Mouse (Mus musculus) kidney, postnatal 14 days (tissue): ENCODE measurements at regions not wholly inside any gene's neighbourhood (a gene's known extent, or its start where the extent isn't known, plus 50 kb on each side); places are given as distances from the start of the nearest gene placed in this dataset.
A peak's percentile ranks its signal among the peaks of the same experiment; 100 is the strongest.

Source experiments
- DNase-seq: peaks from one replicate; pipeline ENCODE4 v3.0.0; 2022; ENCODE audit warnings: mixed read lengths

DNA sequence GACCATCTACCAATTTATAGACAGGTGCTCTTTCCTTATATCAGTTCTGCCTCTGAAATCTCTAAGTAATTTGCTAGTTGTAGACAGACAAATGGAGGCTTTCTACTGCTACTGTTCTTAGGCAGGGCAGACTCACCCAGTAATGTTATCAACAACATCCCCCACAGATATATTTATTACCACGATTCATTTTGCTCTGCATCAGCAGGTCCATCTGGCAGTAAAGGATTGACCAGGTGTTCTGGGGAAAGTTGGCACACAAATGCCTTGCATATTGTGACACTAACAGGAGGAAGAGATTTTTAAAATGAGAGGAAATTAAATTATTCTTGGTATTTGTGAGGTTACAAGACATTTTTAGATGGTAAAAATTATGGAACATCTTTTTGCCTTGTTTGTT is 627.3 kb upstream of the Tmprss15 start:
- DNase-seq: no peak

DNA sequence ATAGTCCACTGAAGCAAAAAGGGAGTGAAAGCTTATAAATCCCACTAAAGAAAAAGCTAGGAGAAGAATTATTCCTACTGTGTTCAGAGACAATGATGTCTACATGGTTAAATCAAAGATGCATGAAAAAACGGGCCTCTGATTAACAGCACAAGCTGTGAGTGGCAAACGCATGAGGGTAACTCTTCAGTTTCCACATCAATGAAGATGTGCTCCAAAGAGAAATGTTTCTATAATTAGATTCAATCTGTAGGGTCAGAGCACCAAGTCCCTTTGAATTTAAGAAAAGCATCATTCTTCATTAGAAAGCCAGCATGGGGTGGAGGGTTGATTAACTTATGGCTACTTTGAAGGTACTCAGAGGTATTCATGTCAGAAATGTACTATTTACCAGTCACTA is 601.5 kb upstream of the Tmprss15 start:
- DNase-seq: no peak

DNA sequence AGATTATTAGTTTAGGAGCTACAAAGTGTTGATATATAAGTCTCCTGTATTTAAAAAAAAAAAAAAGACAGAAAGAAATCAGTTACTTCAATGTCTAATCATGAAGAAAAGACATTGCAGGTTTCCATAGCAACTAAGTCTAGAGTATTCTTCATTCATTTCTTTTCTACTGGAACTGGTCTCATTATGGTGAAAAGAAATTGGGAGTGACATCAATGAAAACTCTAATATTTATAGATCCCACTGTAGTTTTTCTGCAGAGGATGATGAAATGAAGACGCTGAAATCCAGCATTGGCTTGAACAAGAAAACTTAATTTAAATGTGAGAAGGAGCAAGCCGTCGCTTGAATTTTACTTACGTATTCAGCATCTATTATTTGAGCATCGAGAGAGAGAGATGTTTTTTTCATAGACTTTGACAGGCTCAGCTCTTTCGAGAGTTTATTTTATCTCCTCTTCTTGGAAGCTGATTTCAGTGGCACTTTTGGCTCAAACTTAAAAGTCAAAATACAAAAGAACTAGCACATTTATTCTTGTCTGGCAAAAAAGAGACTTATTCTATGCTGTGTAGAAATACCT is 560.4 kb upstream of the Tmprss15 start:
- DNase-seq: no peak

DNA sequence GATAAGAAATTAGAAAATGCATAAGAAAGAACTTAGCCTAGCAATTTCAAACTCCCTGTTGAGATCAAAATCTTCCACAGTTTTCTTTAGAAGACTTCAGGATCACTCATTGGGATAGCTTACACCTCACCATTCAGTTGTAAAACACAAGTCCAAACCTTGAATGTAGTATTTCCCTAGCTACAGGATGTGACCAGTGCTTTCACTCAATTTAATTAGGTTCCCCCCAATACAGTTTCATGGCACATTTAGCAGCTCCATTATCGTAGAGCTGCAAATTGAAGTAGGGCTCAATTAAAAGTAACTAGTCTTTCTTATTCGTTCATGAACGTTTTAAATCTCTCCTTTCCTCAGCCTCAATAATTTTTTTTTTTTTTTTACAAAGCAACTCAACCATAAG is 550.0 kb upstream of the Tmprss15 start:
- DNase-seq: no peak

DNA sequence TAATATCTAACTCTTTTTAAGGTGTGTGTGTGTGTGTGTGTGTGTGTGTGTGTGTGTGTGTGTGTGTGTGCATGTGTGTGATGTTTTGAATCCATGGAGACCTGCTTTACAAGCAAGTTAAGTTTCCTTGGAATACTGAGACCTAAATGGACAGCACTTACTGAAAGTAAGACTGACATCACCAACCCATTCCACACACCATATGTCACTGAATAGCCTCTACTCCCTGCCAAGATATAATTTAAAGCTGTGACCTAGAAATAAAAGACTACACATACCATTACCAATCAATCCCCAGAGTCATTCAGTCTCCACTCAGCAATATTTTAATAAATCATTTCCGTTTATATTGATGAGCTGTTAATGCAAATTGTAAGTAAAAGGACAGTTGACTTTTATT is 536.2 kb upstream of the Tmprss15 start:
- no peak for DNase-seq

DNA sequence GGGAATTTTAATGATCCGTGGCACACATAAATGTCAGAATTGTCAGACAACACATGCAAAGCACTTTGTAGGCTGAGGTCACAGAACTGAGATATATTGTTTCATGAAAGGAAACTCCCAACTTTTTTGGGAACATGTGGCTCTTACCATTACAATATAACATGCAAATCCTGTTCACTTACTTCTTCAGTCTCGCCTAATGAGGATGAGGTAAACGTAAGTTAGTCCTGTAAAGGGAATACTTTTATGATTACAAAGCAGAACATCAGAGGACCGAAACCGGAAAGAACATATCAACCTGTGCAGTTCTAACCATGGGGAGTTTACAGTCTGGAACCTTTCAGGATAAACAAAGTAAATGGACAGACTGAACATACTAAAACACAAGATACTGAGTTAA is 520.1 kb upstream of the Tmprss15 start:
- no peak for DNase-seq

DNA sequence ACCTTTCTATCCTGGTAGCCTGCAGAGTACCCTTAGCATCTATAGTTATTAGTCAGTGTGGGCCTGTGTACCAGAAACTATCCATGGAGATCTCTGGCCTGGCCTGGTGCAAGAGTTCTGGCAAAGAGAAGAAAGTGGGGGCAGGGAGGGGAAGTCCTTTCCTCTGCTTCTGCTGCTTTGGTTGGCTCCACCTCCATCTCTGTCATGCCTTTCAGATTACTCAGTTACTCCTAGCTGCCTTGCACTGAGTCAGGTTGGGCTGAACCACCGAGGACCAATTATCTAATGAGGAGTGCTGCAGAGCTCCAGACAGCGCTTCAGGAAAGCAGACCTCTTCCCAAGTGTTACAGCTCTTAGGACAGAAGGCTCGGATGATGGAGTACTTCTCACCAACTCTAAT is 500.0 kb upstream of the Tmprss15 start:
- DNase-seq: no peak

DNA sequence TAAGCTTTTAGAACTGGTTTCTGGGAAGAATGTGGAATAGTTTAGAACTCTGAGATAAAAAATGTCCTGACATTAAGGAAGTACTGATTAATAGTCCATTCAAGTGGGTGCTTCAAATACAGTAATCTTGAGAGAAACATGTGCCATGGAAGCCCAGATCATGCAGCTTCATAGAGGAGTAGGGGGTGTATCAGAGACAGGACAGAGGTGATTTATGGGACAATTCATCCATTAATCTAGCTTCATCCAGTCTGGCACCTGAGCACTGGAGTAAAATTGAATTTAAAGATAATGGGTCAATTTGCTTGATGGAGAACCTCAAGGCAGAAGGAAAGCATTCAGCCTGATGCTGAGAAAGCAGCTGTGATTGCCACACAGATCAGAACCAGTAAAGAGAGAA is 494.8 kb upstream of the Tmprss15 start:
- no peak for DNase-seq

DNA sequence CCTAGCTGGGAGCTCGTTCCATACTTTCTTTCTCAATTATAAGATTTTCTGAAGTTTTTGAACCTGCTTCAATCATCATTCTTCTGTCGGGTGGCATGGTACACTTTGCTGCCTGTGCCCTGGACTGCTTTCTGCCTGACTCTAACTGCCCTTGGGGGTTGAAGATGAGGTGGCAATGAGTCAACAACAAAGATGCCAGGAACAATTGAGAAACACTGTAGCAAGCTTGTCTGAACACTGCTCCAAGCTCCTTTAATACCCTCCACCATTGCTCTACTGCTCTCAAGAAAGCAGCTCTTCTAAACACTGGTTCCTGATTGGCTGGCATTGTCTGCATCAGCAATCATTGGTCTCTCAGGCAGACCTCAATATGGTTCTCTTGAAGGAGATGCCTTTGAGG is 480.0 kb upstream of the Tmprss15 start:
- no peak for DNase-seq

DNA sequence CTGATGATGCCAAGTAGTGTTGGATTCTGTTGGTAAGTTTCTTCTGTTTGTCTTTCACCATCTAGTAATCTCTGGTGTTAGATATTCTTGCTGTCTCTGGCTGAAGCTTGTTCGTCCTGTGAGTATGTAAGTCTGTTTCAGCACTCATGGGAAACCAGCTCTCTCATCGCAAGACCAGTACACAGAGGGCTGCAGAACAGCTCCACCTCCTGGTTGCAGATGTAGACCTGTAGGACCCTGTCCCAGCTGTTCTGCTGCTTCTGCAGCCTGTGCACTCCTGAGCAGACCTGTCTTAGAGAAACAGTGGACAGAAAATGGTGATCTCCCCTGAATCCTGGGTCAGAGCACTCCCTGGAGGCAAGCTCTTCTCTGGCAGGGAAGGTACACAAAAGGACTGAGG is 443.5 kb upstream of the Tmprss15 start:
- peak; percentile 0 for DNase-seq

DNA sequence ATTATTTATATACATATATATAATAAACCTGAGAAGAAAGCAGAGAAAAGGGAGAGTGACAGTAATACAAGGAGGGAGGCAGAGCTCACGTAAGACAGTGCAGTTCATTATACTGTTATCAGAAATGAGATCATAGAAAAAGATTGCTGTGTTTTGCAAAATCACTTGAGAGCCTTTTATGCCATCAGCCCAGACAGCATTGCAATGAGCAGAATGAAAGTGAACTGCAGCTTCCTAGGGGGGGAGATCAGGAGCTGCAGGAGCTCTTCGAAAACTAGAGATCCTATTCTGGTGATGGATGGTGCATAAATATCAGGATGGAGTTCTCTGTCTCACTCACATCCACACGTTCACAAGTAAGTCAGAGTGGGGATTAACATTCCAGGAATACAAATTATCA is 401.6 kb upstream of the Tmprss15 start:
- no peak for DNase-seq

DNA sequence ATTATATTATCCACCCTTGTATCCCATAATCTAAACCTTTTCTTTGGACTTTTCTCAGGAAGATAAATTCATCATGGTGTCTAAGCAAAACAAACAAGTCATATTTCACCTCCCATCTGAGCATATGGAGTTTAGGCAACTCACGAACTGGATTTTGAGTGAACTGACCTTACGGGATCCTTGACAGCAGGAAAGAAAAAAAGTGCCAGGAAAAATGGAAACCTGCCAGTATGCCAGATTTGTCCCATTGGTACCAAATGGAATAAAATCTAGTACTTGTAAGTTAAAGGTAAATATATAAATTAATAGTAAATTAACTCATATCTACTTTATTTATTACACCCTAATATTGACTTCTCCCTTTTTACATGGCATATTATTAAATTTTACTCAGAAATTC is 360.0 kb upstream of the Tmprss15 start:
- no peak for DNase-seq

DNA sequence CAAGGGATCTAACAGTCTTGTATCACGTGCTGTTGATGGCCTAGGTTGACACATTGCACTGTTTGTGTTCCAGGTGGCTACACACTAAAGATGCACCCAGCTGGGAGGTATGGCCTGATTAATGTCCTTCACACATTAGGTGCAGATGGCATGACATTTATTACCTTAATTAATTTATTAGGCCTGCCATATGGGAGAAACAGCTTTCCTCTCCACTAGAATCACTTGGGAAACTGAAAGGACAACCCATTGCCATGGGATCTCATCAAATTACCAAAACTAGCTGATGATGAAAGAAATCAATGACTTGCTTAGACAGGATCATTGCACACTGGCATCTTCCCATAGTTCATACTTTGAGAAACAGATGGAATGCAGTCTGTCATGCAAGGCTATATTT is 358.8 kb upstream of the Tmprss15 start:
- no peak for DNase-seq

DNA sequence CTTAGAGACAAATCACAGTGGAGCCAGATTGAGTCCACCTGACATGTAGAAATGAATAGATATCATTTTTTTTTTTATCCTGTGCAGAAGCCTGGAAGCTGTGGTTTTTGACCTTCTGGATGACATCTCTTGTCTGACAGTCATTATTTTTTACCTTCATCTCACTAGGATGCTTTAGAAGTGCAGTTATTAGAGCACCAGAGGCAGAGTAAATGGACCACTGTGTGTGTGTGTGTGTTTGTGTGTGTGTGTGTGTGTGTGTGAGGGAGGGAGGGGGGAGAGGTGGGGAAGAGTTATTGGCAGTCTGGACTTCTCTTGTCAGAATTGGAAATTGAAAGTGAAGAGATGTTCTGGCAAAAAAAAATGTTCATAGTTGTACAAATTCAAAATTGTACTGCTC is 316.5 kb upstream of the Tmprss15 start:
- DNase-seq: no peak

DNA sequence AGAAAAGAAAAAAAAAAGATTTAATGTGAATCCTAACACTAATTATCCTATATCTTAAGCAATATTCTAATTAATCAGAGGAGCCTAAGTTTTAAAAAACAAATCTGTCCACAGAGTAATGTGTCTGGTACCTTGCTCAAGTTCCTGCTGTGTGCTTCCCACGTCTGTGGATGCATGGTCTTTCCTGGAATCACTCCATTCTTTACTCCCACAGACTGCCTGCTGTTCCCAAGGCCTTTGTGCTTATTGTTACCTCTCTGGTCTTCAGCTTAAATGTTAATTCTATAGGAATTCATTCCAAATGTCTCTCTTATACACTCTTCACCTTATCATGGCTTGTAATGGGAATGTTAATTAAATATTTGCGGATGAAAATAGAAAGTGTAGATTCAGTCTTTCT is 315.3 kb upstream of the Tmprss15 start:
- DNase-seq: no peak

DNA sequence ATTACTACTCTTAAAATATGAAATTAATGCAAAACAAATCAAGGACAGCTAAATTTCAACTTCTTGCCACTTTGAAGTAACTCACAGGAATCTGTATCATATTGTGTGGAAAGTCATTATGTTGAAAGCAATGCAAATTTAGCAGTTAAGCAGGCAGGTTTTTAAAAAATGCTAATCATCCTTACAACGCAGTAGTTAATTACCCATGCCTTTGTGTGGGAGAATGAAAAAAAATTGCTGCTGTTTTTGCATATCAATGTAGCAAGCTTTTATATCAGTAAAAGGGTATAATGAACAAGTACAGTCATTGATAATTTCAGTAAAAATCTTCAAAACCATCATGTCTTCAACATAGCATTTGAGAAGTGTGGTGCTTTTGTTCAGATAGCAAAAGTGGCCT is 313.2 kb upstream of the Tmprss15 start:
- no peak for DNase-seq

DNA sequence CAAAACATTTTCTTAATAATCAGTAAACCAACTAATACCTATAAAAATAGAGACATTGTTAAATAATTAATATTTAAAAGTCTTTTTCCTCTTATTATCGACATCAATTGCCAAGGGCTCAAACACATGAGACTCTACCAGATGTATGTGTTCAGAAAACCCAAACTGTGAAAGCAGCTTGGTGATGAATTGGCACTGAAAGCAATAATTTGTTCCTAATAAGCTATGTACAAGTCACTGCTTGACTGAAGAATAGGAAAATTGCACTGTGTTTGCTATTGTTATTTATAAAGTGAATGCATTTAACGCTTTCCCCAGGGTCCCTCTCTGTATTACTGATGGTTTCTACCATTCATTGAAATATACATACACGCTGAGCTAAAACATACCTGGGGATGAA is 309.2 kb upstream of the Tmprss15 start:
- no peak for DNase-seq

DNA sequence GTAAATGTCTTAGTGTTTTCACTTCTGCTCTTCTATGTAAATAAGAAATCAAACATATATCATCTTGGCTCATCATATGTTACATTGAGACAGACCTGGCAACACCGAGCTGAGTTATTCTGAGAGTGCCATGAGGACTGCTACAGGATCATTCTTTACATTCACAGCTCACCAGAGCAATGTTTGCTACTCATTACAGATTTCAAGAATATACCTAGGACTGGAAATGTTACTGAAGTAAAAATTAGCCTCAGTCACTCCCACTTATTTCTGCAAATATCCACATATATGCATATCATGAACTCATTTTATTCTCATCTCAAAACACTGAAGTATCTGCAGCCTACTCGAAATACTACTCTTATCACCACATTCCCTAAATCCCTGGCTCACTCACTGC is 307.6 kb upstream of the Tmprss15 start:
- no peak for DNase-seq

DNA sequence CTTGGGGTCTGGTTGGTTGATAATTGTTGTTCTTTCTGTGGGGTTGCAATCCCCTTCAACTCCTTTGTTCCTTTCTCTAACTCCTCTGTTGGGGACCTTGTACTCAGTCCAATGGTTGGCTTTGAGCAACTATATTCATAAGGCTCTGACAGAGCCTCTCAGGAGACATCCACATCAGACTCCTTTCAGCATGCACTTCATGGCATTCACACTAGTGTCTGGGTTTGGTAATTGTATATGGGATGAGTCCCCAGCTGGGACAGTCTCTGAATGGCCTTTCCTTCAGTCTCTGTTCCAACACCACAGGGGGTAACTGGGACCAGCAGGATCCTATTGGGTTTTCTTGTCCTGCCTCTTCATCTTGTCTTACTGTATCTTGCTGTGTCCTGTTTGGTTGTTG is 303.5 kb upstream of the Tmprss15 start:
- no peak for DNase-seq

DNA sequence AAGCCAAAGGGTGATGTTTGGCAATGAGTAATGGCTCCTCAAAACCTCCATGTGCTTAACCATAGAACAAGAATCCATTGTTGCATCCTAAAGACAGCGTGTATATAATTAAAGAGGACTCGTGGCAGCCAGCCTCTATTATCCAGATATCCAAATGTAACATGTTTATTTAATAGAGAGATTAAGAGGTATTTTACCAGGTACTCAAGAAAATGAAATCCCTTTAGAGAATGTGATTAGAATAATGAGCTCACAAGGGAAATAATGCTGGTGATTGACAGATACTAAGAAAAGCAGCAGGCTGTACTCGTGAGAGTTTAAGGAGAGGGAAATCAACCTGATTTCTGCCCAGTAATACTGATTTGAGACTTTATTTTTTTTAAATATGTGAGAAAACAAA is 295.5 kb upstream of the Tmprss15 start:
- no peak for DNase-seq

DNA sequence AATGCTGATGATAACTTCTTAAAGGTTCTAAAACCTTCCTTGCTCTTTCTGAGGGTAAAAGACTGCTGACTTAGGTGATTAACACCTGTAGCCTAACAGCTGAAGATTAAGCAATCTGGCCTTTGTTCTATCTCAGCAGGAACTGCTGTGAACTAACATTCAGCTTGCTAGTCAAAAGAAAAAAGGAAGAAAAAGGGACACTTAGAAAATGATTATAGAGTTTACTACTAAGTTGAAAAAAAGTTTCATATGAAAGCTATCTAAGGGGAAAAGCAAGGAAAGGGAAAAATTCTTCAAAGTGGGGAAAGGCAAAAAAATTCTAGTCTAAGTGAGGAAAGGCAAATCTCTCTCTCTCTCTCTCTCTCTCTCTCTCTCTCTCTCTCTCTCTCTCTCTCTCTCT is 259.2 kb upstream of the Tmprss15 start:
- DNase-seq: no peak

DNA sequence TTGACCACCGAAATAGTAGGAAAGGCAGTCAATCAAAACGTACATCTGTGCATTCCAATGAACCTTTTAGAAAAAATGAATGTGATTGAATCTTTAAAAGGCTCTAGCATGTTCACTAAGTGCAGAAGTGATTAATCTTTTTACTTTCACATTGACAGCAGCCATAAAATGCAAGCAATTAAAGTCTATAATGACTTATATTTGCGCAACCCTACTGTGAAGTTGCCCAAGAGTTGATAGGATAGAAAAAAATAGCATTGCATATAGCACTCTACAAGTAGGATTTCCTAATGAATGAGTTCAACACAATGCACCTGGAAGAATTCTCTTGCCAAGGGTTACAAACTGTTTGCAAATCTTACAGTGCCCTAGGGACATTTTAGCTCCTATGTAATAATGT is 251.6 kb upstream of the Tmprss15 start:
- DNase-seq: no peak

DNA sequence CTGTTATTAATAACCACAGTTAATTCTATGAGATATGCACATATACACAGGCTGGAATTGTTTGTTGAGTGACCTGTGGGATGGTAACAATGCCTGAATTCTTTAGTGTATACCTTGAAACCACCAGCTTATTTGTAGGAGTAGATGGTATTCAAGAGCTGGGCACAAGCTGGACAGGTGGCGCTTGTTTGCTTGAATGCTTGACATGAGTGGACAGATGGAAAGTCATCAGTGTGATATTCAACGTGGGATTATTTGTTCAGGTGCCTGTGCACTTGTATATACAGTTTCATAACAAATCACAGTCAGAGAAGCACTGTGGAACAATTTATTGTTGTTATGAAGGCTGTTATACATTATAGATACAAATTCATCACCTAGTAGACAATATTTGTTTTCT is 245.5 kb upstream of the Tmprss15 start:
- DNase-seq: no peak

DNA sequence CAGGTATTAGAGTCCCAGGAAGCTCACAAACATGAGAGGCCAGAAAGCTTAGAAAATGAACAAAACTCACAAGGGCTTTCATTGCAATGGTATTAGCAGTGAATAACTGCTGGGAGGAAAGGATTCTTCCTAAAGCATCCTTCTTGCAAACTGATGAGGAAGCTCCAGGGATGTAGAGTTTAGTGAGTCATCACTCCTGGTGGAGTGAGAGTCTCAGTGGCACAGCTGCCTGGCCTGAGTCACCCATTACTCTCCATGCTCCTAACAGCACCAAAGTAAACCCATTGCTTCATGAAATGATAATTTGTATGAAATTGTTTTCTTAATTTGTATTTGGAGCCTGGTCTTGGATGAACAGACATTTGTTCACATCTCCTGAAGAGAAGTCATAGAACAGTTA is 245.1 kb upstream of the Tmprss15 start:
- DNase-seq: no peak

DNA sequence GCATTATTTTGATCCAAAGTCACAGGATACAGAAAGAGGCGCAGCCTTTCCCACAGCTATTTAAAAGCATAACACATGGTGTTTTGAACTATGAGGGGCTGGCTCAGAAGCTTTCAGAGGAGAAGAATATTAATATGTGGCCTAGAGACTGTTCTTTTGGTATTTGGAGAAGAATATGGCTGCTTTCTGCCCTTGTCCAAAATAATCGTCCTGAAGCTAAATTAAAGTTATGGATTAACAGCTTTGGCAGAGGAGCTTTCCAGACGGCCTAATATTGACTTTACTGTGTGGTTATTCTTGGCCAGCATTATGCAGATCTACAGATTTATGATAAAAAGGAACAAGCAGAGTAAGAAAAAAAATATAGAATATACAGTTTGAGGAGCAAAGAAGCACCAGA is 222.4 kb upstream of the Tmprss15 start:
- no peak for DNase-seq

DNA sequence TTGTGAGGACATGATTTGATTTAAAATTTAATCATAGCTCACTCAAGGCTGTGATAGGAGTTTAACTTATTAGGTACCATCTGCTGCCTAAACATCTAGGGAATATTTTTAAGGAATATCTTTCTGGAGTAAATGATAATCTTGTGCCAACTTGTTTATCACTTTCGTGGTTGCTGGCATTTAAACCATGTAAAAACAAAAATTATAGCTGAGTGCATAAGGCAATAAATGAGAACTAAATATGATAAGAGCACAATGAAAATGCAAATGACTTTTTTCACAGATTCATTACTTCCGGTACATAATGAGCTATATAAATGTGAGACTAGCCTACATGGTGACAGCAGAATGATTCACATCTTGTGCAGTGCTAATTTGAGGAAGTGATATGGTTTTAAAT is 221.8 kb upstream of the Tmprss15 start:
- no peak for DNase-seq
